Mouse (Mus musculus) cerebellum, adult 18-20 months (tissue): ENCODE data around the gene Mvb12b.

Source experiments
- DNase-seq, 2 experiments: peaks; one replicate each; pipeline ENCODE4 v3.0.0; 2021

The Mvb12b gene

DNA sequence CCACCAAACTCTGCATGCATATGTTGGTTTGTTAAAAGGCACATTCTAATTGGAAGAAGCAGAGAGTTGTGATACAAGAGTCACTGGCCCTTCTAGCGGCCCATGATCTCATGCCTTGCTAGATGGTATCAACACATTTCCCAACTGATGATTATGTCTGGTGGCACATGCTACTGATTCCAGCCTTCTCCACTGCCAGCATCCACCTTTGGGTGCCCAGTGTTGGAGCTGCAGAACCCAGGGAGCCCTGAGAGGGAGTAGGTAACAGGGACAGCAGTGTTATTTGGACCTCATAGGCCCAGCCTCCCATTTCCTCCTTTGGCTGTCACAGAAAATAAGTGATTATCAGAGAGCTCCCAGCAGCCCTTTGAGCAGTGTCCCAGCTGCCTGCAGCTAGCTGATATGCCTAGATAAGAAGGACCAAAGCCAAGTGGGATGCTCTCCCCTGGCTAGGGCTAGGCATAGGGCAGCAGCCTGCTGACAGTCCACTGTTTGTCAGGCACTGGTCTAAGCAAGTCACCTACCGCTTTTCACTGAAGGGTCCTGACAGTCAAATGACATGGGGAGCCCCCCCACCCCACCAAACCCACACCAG, 44.7 kb downstream of the Mvb12b start:
- no peak for DNase-seq

DNA sequence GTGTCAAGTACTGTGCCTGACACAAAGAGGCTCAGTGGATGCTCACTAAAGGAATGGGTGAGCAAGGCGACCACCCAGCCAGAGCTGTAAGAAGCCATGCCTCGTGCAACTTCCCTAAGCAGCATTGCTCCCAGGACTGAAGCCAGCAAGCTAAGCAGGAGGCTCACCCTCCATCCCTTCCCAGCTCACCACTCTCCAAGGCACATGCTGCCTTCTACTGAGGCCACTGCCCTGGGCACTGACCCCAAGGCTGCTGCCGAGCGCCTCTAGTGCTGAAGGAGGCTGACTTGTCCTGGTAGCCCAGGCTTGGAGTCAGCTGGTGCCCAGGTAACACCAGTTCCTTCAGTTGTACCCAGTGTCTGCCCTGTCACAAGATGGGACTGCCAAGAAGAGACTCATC, 45.8 kb downstream of the Mvb12b start:
- no peak for DNase-seq

DNA sequence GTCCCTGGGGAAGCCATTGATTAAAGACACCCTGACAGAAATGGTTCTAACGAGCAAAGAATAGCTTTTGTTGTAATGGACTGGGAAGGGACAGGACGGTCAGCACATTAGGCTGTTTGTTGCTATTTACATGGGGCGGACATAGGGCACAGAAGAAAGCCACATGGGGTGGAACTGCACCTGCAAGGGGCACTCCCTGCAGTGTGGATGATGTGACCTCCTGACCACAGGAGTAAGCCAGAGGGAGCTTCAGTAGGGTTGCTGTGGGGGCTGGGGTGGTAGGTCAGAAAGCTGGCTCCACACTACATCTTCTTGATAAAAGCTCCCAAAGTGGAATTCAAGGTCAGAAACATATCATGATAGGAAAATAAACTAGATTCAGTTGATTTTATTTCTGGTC, 47.3 kb downstream of the Mvb12b start:
- no peak for DNase-seq

DNA sequence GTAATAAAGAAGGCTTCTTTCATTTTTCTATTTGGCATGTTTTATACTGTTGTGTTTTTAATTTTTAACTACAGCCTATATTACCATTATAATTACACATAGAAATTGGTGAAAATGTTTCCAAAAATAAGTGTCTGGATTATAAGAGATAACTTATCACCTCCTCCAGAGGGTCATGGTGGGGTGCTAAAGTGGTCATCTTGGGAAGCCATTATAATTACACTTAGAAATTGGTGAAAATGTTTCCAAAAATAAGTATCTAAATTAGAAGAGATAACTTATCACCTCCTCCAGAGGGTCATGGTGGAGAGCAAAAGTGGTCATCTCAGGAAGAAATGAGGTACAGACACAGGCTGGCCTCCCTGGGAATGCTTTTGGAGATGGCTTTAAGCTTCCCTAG, 48.5 kb downstream of the Mvb12b start:
- no peak for DNase-seq

DNA sequence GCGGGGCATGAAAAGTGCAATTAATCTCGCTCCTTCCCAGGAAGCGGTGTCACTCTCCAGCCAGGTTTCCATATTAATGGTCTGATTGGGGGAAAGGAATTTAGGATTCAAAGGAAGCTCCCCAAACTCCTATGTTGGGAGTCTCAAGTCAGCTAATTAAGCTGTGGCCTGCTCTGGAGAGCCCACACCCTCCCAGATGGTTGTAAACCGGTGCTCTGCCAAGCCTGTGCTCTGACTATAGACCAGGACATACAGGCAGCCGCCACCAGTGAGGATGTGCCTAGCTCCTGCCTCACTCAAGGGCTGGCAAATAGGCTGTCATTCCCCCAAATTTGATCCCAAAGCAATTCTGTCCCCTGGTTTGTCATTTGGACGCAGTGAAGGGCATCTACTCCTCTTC, 50.4 kb downstream of the Mvb12b start:
- no peak for DNase-seq

DNA sequence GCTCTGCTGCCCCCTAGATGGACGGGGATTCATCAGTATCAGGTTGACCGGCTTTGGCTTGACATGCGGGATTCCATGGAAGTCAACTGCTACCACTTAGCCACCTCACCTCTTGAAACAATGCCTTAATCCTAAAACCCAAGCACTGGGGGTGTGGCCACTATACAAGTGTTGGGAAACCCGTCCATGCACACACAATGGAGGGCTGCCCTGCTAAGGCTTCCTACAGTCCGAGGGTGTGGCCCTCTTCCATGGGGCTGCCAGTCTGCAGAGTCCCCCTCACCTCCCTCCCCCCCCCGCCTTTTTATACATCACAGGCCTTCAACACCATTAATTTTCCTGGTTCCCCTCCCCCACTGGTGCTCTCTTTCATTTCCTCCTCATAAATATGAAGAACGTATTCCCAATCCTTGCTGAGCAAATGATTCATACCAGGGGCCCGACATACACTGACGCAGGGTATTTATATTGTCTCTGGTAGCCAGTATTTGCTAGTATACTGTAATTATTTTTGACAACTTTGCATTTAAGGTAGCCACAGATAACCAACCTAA, 51.0 kb downstream of the Mvb12b start:
- DNase-seq, result no peak

DNA sequence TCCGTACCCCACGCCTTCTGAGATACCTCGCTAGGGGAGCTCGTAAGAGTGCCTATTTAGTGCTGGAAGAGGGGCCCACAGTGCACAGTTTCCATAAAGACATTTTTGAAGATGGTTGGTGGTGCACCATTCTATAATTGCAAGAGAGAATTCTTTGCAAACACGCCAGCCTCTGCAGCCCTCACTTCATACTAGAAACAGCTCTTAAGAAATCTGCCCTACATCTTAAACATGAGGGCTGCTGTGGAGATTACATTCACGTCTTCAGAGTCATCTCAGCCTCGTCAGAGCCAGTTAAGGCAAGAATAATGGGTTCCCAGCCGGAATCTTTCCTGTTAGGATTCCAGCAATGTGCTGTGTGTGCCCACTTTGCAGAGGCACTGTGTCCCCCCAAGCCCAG, 52.7 kb downstream of the Mvb12b start:
- DNase-seq, result no peak

DNA sequence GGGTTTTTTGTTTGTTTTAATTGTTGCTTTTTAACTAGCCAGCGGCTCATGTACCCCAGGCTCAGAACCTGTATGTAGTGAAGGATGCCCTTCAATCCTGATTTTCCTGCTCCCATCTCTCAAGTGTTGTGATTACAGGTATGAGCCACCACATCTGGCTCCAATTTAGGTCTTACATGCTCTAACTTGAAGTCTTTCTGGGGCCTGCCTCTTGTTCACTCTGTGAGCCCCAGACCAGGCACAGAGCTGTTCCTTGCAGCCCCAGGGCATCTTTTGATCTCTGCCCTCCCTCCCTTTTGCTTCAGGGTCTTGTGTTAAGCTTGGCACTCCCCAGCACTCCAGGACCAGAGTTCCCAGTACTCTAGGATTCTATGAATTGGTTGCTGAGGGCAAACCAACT, 53.8 kb downstream of the Mvb12b start:
- DNase-seq, result no peak

DNA sequence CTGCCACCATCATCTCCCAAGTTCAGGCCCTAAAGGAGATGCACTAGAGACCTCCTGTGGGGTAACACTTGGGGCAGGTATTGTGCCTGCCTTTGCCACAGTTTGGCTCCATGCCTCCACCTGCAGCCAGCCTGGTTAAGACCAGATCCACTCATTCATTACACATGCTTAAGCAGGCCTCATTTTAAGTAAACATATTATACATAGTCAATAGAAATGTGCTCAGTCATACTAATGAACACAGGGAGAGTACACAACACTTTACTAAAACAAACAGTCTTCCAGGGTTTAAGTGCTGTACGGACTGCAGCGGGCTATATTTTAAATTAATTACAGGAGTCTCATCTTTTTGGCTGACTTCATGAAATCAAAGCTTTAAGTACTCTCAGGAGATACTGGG, 57.9 kb downstream of the Mvb12b start:
- no peak for DNase-seq

DNA sequence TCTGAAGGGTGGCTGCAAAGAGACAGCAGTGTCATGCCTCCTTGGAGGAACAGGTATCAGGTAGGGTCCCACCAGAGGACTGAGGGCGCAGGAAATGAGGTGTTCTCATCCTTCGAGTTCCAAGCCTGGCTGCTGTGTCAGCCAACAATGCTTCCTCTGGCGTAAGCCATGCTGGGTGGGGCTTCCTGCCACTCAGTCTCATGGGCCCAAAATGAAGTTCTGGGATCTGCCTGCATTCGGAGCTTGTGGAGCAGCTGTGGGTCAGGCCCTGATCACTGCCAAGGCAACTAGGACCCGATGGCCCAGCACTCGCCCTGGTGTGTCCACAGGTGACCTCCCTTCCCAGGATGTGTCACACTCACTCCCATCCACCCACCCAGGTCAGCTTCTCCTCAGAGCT, 61.0 kb downstream of the Mvb12b start:
- DNase-seq, result no peak

DNA sequence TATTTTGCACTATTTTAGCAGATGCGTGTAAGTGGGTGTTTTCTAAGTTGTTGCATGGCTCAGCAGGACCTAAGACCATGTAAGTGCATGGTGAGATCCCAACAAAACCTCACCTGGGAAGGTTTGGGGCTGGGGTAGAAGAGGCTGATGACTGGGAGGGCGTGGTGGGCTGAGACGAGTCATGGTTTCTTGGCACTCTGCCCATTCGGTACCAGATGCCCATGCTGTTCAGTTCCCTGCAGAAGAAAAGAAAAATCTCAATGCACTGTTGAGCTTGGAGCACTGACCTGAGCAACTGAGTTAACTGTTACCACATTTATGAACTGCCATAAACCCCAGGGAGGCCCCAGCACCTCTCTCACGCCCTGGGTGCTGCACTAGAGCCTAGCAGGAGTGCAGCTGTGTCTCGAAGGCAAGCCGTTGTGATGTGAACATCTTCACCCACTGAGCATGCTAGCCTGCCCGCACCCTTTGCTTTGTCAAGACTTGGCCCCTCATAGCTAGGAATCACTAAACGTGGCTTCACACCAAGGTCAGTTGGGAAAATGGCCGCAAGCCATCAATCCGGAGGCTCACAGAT, 62.7 kb downstream of the Mvb12b start:
- no peak for DNase-seq

DNA sequence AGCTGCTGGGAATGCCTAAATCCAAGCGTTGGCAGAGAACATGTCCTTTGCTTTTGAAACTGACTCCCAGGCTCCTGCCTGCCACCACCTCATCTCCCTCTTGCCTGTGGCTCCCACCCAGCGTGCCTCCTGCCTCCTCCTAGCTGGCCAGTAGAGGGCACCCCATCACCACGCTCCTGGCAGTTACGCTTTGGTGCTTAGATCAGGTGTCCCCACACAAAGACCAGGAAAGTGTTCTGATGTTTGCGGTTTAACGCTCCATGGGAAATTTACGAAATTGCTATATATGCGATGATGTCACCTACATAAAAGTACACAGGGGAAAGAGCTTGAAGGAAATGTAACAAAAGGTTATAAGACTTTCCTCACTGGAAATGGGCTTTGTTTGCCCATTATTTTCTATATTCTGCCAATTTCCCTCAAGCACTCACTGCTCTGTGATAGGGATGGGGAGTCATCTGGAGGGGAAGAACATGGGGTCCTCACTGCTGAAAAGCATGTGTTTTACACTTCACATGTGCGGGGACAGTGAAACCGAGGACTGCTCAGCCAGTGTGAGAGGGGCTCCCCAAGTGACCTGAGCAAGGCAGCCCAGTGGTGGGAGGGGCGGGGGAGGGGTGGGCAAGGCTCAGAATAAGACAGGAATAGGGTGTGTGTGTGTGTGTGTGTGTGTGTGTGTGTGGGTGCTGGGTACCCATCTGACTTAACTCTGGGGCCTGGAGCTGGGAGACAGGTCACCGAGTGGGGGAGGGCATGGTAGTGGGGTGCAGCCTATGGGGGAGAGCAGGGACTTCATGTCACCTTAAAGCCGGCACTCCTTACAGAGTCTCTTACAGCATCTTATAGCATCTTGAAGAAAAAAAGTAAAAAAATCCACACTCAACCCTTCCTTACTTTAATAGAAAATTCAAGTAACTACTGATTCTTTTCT, 65.8 kb downstream of the Mvb12b start:
- peak; percentile 90 to 92 for DNase-seq

DNA sequence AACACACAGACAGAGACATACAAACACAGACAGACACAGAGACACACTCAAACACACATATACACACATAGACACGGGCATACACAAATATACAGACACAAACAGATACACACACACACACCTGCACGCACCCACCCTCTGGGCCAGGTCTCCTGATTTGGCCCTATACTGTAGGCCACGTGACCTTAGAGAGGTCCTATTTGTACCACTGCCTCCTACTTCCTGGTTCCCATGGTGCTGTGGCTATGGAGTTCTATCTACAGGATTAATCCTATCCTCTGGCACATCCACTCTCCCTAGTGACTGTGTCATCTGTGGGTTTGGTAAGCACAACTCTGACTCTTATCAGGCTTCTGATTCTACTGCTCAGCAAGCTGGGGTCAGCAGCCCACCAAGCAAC, 67.3 kb downstream of the Mvb12b start:
- peak in 1 of 2 experiments; percentile 54 for DNase-seq

DNA sequence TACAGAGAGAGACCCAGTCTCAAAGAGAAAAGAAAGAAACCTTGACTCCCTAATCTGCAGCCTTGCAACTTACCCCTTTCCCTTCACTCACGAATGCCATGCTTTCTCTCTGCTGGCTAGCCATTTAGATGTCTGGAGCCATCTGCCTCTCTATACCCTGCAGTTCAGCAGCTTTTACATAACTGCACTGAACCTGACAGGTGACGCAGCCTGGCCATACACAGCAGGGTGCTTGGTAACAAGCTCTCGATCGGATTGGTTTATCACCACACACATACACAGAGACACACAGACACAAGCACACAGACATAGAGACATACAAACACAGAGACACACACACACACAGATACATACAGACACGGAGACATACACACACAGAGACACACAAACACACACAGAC, 67.7 kb downstream of the Mvb12b start:
- peak; percentile 79 to 85 for DNase-seq

DNA sequence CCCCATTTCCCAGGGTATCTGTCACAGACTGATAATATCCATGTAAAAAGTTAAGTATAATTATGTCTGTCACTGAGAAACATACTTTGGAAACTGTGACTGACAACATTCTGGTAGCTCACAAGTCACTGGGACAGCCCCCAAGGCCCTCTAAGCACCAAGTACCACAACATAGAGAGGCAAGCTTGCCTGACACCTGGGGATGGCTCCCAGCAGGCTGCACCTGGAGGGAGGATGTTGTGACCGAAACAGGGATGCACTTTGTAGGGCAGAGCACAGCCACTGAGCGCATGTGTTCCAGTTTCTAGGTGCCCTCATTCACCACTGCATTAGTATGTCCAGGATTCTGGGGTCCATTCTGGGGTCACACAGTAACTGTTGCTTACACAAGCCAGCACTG, 69.4 kb downstream of the Mvb12b start:
- DNase-seq, result no peak

DNA sequence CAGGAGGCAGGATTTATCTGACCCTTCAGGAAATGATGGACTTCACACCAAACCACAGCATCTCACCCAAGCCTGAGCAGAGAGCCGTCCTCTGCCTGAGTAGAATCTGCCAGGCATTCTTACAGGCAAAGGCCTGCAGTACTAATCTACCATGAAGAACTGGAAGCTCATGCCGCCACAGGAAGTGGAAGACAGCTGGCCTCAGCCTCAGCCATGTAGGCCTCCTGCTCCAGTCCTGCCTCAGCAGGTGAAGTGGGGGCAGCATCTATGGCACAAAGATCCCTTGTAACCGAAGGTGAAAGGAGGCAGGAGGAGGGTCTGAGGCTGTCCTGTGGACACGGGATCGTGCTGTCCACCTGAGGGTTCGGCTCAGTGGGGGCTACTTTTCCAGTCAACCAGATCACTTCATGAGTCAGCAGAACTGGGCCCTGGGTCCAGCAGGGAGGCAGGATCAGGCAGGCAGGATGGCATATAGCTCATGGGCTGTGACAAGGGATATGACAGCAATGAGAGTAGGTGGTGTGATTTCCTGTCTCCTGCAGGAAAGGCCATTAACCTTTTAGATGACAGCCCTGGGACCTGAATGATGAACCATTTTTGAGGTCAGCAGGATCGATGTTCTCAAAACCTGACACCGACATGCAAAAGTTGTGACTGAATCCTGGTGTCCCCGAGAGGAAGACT, 69.9 kb downstream of the Mvb12b start:
- DNase-seq, result peak; percentile 43 to 45

DNA sequence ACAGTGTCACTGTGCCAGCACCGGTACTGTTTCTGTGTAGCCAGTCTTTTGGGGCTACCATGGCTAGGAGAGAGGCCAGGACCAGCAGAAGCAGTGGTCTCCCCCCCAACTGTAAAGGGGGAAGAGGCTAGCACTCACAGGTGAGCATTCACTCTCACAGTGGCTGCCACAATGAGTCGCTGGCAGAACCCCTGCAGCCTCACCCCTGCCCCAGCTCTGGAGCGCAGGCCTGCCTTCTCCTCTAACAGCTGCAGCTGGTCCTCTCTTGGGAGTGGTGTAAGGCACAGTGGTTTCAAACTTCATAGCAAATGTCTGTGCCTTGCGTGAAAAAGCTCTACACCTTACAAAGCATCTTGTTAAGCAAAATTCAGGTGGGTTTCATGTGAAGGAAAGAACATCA, 70.7 kb downstream of the Mvb12b start:
- no peak for DNase-seq

DNA sequence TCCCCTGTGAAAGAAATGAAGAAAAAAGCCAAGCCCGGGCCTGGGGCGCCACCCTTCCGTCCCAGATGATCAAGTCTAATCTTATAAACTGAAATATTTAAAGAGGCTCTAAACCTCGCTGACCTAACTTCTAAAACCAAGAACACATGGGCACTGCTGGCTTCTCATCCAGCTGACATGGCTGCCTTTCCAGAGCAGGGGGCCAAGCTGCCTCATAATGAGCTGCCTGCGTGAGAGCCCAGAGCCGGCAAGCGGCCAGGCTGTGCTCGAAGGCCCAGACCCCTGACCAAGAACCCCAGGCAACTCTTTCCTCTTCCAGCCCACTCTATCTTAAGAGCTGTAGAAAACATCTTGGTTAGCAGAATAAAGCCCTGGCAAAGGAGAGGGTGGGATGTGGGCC, 73.2 kb downstream of the Mvb12b start:
- no peak for DNase-seq

DNA sequence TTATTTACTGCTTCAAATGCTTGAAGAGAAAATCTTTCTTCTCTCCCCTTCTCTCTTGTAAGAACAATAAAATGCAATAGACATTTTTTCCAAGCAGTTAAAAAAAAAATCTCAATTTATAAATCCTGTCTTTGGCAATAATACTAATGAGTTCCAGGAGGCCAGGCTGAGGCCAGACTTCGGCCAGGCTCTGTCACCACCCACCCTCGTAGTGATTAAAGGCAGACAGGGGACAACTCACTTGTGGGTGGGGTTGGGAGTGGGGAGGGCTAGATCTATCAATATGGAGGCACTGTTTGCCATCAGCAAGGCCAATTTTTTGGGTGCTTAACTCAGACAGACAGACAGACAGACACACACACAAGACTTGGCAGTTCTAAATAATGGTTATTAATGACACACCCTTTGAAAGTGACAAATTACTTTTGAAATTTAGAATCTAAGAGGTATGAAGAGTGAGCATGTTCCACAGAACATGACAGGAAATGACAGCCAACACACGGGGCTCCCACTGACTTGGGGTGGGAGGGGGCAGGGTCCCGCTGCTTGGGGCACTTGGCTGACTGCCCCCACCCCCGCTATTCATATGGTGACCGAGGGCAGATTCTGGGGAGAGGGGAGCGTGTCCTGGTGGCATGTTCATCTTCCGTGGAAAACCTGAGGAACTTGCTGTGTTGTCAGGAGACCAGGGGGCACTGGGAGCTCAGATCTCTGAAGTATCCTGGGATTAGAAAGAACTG, 74.1 kb downstream of the Mvb12b start:
- DNase-seq, result no peak

DNA sequence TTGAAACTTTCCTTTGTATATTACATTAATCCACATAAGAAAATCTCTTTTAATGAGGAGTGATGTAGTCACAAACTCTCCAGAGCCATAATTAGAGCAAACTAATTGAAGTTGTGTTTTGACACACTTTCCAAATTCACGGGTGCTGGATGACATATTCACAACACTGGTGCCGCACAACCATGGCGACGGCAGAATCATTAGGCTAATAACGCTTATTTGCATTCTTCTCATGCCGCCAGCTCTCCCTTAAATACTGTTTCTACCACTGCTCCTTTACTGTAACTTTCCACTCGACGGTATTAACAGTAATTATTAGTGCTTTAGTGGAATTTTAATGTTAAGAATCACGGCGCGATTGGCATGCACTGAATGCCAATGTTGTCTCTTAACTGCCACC, 74.8 kb downstream of the Mvb12b start:
- no peak for DNase-seq

DNA sequence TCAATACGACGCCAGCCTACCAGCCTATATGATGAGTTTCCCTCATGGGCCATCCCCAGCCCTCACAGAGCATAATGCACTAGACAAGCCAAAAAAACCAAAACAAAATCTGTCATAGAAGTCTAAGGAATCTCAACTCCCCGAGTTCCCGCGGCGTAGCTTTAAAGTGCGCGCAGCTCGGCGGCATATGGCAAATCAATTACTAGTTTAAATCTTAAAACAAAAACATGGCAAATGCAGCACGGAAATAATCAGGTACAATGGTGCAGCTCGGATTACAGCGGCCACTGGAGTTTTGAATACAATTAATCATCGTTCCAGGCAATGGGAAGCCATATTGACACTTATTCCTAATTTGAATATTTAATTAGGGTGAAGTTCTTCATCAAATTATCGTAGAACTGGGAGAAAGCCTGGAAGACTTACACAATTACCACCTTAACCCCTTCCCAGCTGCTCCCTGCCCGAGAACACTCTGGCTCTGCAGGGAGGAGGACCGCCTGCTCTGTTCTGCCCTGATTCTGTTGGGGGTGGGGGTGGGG, 76.3 kb downstream of the Mvb12b start:
- DNase-seq, result no peak

DNA sequence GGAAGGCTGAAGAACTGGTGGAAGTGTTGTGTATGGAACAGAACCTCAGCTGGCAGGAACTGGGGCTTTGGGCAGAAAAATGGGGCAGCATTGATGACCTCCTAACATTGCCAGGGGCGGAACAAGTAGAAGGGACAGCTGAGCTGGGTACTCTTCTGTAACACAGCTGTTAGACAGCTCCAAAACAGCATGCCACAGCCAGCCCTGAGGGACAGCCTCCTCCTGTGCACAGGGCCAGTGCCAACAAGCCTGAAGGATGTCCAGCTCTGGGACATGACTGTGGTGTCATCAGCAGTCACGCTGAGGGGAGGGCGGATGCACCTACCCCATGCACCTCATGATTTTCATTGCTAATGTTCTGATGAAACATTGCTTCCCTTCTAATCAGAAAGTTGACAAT, 78.7 kb downstream of the Mvb12b start:
- no peak for DNase-seq
